Mouse (Mus musculus) ES-Bruce4 (cell line): Measurements from ENCODE around the gene Sh3d21.
"Not testable (repeated sequence)": the region's sequence is repeated elsewhere in the genome, so short reads cannot be mapped to it uniquely, and the experiment has no call there.

Experiments
- CTCF ChIP-seq: IDR thresholded peaks from one replicate; pipeline ENCODE4 v1.8.1; 2011; ENCODE audit warnings: low read depth, low read length
- EP300 ChIP-seq: IDR thresholded peaks from 2 replicates; pipeline ENCODE4 v1.6.1; 2011; ENCODE audit warnings: low read depth, low read length; ENCODE audit not compliant: insufficient read depth
- POLR2A ChIP-seq: IDR thresholded peaks from one replicate; pipeline ENCODE4 v1.8.1; 2011; ENCODE audit warnings: low read length; ENCODE audit not compliant: insufficient read depth

- TF ChIP-seq CTCF, POLR2A, EP300: not testable (repeated sequence)
These were observed 1.8 kb upstream of the Sh3d21 start for GRCm38 (mm10) chr4:126165092-126165491.
